Mouse (Mus musculus) monocyte, adult 2 months (primary cell): ENCODE measurements around the gene Pcsk1n.

Experiments
- DNase-seq, 2 experiments: peaks; one replicate each; pipeline ENCODE4 v3.0.0; 2022; ENCODE audit warnings: low spot score in 2 of 2, low read depth in 1 of 2

The Pcsk1n gene

DNA sequence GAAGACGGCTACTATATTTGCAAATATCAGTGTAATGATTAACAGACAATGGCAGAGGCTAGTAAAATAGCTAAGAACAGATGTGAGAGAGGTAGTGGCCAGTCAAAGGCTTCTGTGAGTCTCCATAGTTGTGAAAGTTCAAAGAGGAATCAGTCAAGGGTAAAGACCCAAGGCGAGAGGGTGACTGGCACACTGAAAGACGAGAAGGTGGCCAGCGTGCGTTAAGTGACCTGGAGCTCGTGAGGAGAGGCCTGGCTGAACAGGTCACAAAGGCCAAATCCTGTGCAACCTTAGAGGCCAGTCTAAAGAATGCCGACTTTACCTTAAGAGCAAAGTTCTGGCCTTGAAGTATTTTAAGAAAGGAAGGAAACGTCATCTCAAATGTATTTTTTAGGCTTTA, 26.0 kb downstream of the Pcsk1n start:
- no peak for DNase-seq

DNA sequence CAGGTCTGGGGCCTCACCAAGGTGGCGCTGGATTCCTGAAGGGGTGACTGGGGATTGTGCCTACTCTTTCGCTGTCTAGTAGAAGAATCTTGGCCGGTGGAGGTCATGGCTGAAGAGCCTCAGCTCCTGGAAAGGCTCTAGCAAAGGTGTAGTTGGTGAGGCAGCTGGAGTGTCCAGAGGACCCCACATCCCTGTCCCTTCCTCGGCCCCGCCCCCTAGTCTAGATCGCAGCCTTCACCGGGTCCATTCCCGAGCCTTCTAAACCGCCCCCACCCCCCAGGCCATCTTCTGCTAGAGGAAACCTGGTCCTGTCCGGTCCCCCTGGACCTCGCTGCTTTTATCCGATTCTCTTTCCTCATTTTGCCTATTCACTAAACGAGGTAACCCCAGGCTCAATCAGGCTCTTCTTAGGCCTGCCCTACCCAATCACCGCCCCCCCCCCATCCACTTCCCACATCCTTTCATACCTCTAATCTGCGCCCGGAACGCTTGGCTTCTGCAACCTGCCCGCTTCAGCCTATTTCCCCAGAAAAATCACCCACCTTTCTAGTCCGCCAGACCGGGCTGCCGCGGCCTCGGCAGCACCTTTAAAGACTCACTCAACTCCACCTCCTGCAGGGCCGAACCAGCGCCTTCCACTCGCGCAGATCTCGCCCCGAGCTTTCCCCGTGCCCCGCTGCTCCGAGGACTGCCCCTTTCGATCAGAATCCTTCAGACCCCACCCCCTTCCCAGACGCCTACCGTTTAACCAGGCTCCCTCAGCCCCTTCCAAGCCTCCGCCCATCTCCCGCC, 27.7 kb downstream of the Pcsk1n start, which contains the start of gene Hdac6:
Gene Hdac6 (minus strand): TSS at position 782 of the 792 bp plus-strand sequence.
- no peak for DNase-seq

DNA sequence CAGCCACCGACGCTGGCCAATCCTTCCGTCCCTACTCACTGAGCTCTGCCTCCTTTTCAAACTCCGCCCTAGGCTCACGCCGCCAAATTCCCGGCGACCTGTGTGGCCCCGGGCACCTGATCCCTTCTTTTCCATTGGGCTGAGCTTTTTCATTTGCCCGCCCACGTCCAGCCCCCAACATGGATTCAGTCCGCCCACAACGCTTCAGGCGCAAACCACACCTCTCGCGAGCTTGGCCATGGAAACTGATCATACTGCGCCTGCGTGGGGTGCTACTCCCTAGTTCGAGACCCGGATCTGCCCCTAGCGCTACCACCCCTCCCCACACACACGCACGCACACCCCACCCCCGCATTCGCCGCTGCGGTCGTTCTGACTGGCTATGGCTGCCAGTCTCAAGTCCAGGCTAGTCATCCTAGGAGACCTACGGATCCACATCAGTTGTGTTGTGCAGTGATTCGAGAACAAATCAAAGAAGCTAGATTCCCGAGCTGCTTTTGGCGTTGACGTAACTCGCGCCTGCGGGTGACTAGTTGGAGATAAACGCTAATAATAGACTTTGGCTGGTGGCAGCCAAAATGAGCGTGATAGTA, 28.4 kb downstream of the Pcsk1n start:
- peak; percentile 80 to 85 for DNase-seq

DNA sequence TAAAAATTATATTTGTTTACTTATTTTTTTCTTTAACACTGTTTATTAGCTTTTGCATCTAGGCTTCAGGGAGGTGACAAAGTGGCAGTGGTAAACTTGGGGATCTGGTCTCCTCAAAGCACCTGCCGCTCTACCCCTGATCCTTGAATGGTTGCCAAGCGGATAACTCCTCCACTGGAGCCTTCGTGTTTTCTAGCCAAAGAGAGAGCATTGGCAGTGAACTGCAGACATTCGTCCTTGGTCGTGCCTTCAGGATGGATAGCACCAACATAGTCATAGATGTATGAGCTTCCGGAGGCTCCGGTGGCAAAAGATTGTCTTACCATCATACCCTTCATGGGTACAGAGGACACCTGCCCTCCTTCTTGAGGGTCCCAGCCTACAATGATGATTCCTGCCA, 30.5 kb downstream of the Pcsk1n start:
- no peak for DNase-seq

DNA sequence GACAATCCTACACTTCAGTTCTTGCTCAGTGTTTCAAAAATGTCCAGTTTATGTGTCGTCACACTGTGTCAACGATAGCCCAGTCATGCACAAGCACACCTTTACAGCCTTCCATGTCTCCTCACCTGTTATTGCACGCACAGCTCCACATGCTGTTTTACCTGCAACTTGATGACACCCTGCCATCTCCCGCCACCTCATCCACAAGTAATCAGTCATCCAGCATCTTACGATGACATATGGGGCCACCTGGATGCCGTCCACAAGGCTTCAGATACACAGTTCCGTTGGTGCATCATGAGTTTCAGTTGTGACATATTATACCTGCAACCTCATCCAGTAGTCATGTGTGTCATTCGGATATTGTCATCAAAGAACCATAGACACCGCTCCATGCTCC, 39.2 kb downstream of the Pcsk1n start:
- DNase-seq, result no peak

DNA sequence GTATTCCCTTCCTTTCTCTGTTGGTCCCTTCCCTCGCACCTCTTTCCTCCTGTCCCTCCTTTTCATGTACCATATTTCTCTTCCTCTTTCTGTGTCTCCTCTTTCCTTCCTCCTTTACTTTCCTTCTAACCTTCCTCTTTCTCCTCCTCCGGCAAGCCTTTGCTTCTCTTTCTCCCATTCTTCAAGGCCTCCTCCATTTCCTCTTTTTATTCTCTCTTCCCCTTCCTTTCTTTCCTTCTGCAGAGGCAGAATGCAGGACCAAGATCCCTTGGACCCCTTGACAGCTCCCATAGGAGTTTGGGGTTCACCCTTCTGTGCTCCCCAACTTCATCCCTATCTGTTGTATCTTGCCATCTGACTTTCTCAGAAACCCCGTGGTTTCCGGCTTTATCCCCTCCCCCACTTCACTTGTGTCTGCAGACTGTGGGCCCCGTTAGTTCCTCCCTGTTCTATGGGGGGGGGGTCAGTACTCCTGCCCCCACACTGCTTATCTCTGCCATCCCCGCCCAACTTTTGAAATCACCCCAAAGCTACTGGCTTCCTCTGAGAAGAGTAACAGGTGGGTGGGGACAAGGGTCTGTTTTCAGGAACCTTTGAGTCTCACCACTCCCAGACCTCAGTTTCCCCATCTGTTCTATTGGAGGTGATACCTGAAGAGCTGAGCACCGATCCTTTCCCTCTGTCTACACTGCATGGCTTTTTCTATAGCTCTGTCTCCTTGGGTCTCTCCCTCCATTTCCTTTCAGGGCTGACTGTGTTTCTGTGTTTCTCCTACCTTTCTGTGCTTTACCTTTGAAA, 44.4 kb downstream of the Pcsk1n start:
- DNase-seq, result no peak

DNA sequence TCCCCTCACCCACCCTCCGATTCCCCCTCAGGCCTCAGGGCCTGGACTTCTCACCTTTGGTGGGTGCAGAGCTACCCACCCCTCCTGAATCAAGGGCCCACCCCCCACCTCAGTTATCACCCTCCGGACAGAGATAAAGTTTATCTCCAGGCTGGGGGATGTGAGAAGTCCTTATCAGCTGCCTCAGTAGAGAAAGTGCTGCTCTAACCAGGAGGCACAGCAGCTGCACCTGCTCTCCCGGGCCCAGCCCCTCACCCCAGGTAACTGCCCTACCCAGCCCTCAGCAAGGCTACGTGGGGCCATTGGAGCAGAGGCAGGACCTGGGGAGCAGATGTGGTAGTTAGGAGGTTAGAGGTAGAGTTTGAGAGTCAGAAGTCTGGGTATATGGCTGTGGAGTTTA, 46.5 kb downstream of the Pcsk1n start:
- no peak for DNase-seq

DNA sequence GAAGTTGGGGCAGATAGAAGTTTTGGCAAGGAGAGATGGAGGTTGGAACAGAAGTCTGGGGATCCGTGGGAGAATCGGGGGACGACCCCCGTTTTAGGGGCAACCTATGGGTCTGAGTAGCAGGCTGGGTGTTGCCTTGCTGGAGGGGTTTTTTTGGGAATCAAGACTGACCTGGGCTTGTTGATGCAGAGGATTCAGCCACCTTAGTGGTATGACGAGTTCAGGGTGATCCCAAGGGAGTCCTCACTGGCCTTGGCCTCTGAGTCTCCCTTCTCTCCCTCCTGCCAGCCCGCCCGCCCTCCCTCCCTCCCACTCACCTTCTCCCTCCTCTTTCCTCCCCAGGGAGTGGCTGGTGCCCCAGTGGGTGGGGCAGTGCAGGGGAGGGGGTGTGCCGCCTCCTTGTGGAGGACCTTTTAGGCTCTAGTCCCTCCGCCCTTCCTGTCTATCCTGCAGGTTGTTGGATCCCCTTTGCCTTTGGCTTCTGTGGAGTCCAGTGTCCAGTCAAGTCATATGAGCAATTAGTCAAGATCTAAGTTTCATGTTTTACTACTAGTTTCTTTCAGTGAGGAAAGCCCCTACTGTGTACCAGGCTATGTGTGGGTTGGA, 48.1 kb downstream of the Pcsk1n start:
- no peak for DNase-seq

DNA sequence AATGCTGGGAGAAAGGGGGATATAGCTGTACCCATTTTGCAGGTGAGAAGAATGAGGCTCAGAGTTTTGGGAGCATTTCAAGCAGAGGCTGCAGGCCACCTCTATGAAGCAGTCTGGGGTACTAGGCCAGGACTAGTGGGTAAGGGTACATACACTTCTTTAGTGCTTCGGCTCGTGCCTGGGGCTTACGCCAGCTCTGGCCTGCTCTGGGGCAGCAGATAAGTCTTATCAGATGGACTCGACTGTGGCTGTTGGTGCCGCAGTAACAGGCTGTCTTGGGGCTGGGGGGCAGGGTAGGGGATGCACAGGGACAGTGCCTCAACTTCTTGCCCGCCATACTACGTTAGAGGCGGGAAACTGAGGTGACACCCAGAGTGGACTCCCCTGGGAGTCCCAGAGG, 48.6 kb downstream of the Pcsk1n start:
- no peak for DNase-seq

DNA sequence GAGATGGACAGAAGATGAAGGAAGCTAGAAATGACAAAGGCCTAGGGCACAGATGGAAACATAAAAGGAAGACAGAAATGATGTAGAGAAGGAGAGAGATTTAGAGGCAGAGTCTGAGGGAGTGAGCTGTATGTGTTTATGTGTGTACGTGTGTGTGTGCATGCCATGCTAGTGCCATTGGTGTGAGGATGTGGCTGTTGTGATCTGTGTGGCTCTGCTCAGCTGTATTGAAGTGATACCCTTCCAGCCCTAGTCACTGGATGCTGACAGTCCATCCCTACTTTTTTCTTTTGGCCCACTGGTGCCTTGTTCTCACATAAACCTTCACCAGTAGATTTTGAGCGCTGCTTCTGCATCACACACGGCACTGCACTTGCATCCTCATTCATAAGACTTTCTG, 49.3 kb downstream of the Pcsk1n start:
- no peak for DNase-seq

DNA sequence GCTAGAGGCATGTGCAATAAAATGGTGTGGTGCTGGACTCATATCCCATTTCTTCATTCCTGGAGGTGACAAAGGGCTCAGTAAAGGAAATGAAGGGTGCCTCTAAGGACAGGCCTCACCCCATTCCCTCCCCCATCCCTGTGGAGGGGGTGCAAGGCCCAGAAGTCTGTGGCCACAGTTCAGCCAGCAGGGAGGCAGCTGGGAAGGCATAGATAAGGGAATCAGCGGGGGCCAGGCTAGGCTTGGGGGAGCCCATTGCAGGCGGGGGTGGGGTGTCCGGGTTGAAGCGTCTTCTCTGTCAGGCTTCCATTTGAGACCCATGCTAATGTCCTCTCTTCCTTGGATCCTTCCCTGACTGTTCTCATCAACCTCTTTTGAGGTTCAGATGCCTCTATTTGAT, 51.7 kb downstream of the Pcsk1n start:
- DNase-seq, result no peak
